Mouse (Mus musculus) liver, embryonic 13.5 days (tissue): Measurements from ENCODE around the gene Ubxn10. TPM values are rescaled to one million over a fixed set of nuclear protein-coding genes. Genes with fewer than 3 reads are reported as not detected.

ENCODE experiments used
- ATAC-seq: fragments of 200-750 bp; cut with Nextera tagmentation; 2 replicates; pipeline ENCODE4 v1.8.0; 2017; ENCODE audit warnings: low read depth, mild to moderate bottlenecking, moderate number of reproducible peaks, moderate library complexity
- DNase-seq: peaks from one replicate; pipeline ENCODE4 v3.0.0; 2022
- H3K27ac ChIP-seq: fragments of 300-500 bp; sonication (generic); 2 replicates; pipeline ENCODE4 v1.5.1; 2015; ENCODE audit warnings: moderate library complexity, mild to moderate bottlenecking, inconsistent platforms
- H3K27me3 ChIP-seq: fragments of 300-500 bp; sonication (generic); 2 replicates; pipeline ENCODE4 v1.6.1; 2015; ENCODE audit warnings: mild to moderate bottlenecking, inconsistent platforms
- H3K36me3 ChIP-seq: fragments of 300-500 bp; sonication (generic); 2 replicates; pipeline ENCODE4 v1.6.1; 2015; ENCODE audit warnings: mild to moderate bottlenecking, inconsistent platforms
- H3K4me1 ChIP-seq: fragments of 300-500 bp; sonication (generic); replicated peaks from 2 replicates; pipeline ENCODE4 v1.6.1; 2015; ENCODE audit warnings: inconsistent platforms
- H3K4me2 ChIP-seq: fragments of 300-500 bp; sonication (generic); 2 replicates; pipeline ENCODE4 v1.6.1; 2015; ENCODE audit warnings: inconsistent platforms, mild to moderate bottlenecking, moderate library complexity
- H3K4me3 ChIP-seq: fragments of 300-500 bp; sonication (generic); replicated peaks from 2 replicates; pipeline ENCODE4 v1.5.1; 2015; ENCODE audit warnings: mild to moderate bottlenecking, inconsistent platforms
- H3K9ac ChIP-seq: fragments of 300-500 bp; sonication (generic); 2 replicates; pipeline ENCODE4 v1.6.1; 2015; ENCODE audit warnings: mild to moderate bottlenecking, inconsistent platforms
- H3K9me3 ChIP-seq: fragments of 300-500 bp; sonication (generic); replicated peaks from 2 replicates; pipeline ENCODE4 v1.6.1; 2016; ENCODE audit warnings: inconsistent platforms
- WGBS: fragments of 180-500 bp; shearing (Covaris S2); methylation state at CpG from one replicate; pipeline ENCODE4 v1.1.7; 2015; ENCODE audit not compliant: insufficient replicate concordance; 5-methylcytosine and 5-hydroxymethylcytosine counted together
- polyA plus RNA-seq: library from polyadenylated mRNA; unstranded; fragments of >200 nt; fragmentation: Nextera tagmentation; extraction: Ambion mirVana; gene quantifications from 2 replicates; pipeline ENCODE4 v1.2.1, GENCODE M21; 2015

Ubxn10 gene
- polyA plus RNA-seq, 1 experiment from 2014 or later = 0.07 TPM

DNA sequence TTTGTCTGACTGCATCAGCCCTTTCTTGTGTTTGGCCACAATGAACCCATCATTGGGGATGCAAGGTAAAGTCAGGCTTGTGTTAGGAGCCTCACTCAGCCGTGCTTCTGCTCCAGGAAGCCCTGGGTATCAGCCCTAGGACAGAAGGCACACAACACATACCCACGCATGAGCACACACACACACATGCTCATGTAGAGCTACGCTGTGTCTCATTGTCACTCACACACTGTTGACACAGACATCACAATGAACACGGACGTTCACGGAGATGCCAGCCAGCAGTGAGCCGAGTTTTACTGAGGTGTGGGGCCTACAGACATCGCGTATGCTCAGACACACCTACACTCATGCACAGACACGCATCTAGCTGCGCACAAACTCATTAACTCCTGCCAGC lies 19.0 kb upstream of the Ubxn10 start:
- no peaks in the 10 kb centered on the region for H3K4me1 ChIP-seq
- no peak for DNase-seq
- no peaks in the 10 kb centered on the region for H3K9me3 ChIP-seq
- no peak overlapping the region for H3K4me3 ChIP-seq
- no peak for ATAC-seq
- WGBS = 72% methylated on average over 11 of the region's 11 CpGs
- H3K4me2 ChIP-seq = no peak overlapping the region
- H3K9ac ChIP-seq = no peak overlapping the region
- no peak overlapping the region for H3K27ac ChIP-seq
- no peaks in the 10 kb centered on the region for H3K27me3 ChIP-seq
- no peaks in the 10 kb centered on the region for H3K36me3 ChIP-seq

- 63% methylated on average over 4 of the region's 4 CpGs for WGBS
- H3K4me1 ChIP-seq = no peaks in the 10 kb centered on the region
- H3K9me3 ChIP-seq = no peaks in the 10 kb centered on the region
- no peak overlapping the region for H3K9ac ChIP-seq
- ATAC-seq (no peak), DNase-seq (no peak)
- no peaks in the 10 kb centered on the region for H3K36me3 ChIP-seq
- no peak overlapping the region for H3K4me3 ChIP-seq
- H3K27me3 ChIP-seq = no peaks in the 10 kb centered on the region
- no peak overlapping the region for H3K4me2 ChIP-seq
- no peak overlapping the region for H3K27ac ChIP-seq
Measured at GRCm38 (mm10) chr4:138755439-138755838, 18.5 kb upstream of the Ubxn10 start.

- Histone ChIP-seq H3K27me3 (no peaks in the 10 kb centered on the region), H3K9ac (no peak overlapping the region), H3K27ac (no peak overlapping the region), H3K4me1 (no peaks in the 10 kb centered on the region), H3K36me3 (no peaks in the 10 kb centered on the region), H3K4me3 (no peak overlapping the region), H3K9me3 (no peaks in the 10 kb centered on the region), H3K4me2 (no peak overlapping the region)
- ATAC-seq = no peak
- WGBS = 57% methylated on average over 9 of the region's 9 CpGs
- DNase-seq = no peak
Measured at GRCm38 (mm10) chr4:138754432-138754831, 17.5 kb upstream of the Ubxn10 start.

DNA sequence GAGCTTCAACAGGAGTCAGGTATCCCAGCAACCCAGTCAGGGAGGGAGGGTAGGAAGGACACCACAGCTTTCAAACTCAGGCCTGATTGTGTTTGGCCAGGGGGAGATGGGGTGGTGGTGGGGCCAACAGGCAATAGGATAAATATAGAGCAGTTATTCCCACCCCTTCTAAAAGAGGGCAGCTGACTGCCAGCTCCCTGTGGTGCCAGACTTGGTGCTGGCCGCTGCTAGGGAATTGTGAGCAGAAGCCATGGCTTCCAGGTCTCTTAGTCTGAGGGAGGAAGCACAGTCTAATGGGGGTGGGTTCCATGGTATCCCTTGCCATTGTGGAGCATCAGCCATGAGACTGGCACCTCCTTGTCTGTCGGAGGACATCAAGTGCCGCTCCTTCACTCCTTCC lies 16.6 kb upstream of the Ubxn10 start:
- no peak overlapping the region for H3K27ac ChIP-seq
- H3K4me3 ChIP-seq = no peak overlapping the region
- H3K36me3 ChIP-seq = no peaks in the 10 kb centered on the region
- no peak overlapping the region for H3K9ac ChIP-seq
- ATAC-seq (no peak), DNase-seq (no peak)
- no peaks in the 10 kb centered on the region for H3K4me1 ChIP-seq
- no peaks in the 10 kb centered on the region for H3K27me3 ChIP-seq
- no peak overlapping the region for H3K4me2 ChIP-seq
- WGBS = 59% methylated on average over 3 of the region's 3 CpGs
- no peaks in the 10 kb centered on the region for H3K9me3 ChIP-seq

GRCm38 (mm10) chr4:138752603-138753002 lies 15.6 kb upstream of the Ubxn10 start:
- no peak for DNase-seq
- no peak overlapping the region for H3K4me2 ChIP-seq
- H3K9me3 ChIP-seq = no peaks in the 10 kb centered on the region
- ATAC-seq = no peak
- 80% methylated on average over 6 of the region's 6 CpGs for WGBS
- H3K4me3 ChIP-seq = no peak overlapping the region
- 0 out of 2 replicates have a peak, but pooled peaks cover 3% of the 10 kb centered on the region for H3K27me3 ChIP-seq
- H3K36me3 ChIP-seq = no peaks in the 10 kb centered on the region
- no peaks in the 10 kb centered on the region for H3K4me1 ChIP-seq
- H3K9ac ChIP-seq = no peak overlapping the region
- no peak overlapping the region for H3K27ac ChIP-seq

- no peak for ATAC-seq
- H3K4me1 ChIP-seq = no peaks in the 10 kb centered on the region
Measured at GRCm38 (mm10) chr4:138748369-138749072, 11.6 kb upstream of the Ubxn10 start.

GRCm38 (mm10) chr4:138747851-138748250 lies 10.9 kb upstream of the Ubxn10 start:
- Histone ChIP-seq H3K4me3 (no peak overlapping the region), H3K27ac (no peak overlapping the region), H3K9ac (no peak overlapping the region), H3K36me3 (no peaks in the 10 kb centered on the region), H3K27me3 (peaks cover 6% of the 10 kb centered on the region; the same call in 1 of the 2 replicates), H3K9me3 (no peaks in the 10 kb centered on the region), H3K4me2 (no peak overlapping the region), H3K4me1 (no peaks in the 10 kb centered on the region)
- ATAC-seq = no peak
- no peak for DNase-seq
- 52% methylated on average over 10 of the region's 10 CpGs for WGBS

More at GRCm38 (mm10) chr4:138748369-138749072, 11.6 kb upstream of the Ubxn10 start:
- DNase-seq = no peak
- Histone ChIP-seq H3K36me3 (no peaks in the 10 kb centered on the region), H3K4me2 (no peak overlapping the region), H3K9ac (no peak overlapping the region), H3K27ac (no peak overlapping the region), H3K9me3 (no peaks in the 10 kb centered on the region), H3K27me3 (peaks cover 6% of the 10 kb centered on the region; the same call in 1 of the 2 replicates), H3K4me3 (no peak overlapping the region)
- 39% methylated on average over 8 of the region's 8 CpGs for WGBS

DNA sequence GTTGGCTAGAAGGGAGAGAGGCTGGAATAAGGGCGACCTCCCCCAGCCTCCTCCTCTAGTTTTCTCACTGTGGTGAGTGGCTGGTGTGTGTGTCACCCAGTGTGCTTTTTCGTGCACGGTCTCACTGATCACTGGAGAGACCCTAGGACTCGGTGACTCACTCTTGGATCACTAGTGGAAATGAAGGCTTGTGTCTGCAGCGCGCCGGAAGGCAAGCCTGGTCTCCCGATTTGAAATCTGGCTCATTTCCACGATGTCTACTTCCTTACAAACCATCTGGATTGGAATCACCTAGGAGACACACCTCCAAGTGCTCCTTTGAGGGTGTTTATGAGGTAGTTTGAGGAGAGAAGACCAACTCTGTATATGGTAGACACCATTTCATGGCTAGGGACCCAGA lies 9.9 kb upstream of the Ubxn10 start:
- no peaks in the 10 kb centered on the region for H3K9me3 ChIP-seq
- H3K27ac ChIP-seq = no peak overlapping the region
- DNase-seq = no peak
- no peaks in the 10 kb centered on the region for H3K36me3 ChIP-seq
- H3K27me3 ChIP-seq = peaks cover 6% of the 10 kb centered on the region; the same call in 1 of the 2 replicates
- no peak overlapping the region for H3K9ac ChIP-seq
- H3K4me2 ChIP-seq = no peak overlapping the region
- H3K4me3 ChIP-seq = no peak overlapping the region
- no peaks in the 10 kb centered on the region for H3K4me1 ChIP-seq
- ATAC-seq = no peak
- WGBS = 70% methylated on average over 9 of the region's 9 CpGs

GRCm38 (mm10) chr4:138745884-138746283 lies 8.9 kb upstream of the Ubxn10 start:
- Histone ChIP-seq H3K4me3 (no peak overlapping the region), H3K27me3 (peaks cover 6% of the 10 kb centered on the region; the same call in 1 of the 2 replicates), H3K9me3 (no peaks in the 10 kb centered on the region), H3K27ac (no peak overlapping the region), H3K36me3 (no peaks in the 10 kb centered on the region), H3K4me2 (no peak overlapping the region), H3K4me1 (no peaks in the 10 kb centered on the region), H3K9ac (no peak overlapping the region)
- ATAC-seq (no peak), DNase-seq (no peak)
- 48% methylated on average over 4 of the region's 4 CpGs for WGBS

DNA sequence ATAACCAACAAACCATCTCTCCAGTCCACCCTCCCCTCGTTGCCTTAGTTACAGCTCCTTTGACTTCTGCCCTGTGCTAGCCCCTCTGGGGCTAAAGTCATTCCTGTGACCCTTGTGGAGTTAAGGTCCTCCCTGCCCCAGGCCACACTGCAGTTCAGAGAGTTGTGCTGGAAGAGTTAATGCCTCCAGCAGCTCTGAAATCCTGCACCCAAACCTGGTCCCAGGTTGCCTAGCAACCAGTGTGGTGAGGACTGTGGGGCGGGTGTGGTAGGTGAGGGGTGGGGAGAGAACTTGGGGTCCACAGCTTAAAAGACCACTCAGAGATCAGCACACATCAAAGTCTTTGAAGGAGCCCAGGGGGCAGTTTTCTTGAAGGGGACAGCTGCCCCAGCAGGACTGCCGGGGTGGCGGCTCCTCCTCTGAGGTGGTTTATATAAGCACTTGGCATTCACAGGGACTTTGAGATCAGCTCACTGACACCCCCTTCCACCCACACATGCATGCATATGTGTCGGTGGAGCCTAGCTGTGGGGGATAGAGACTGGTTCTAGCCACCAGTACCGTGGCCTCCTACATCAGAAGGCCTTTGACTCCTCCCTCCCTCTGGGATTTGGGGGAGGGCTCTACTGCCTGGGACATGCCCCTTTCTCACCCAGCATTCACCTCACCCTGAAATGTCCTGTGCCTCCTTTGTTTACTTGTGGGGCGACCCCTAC lies 2.3 kb upstream of the Ubxn10 start:
- ATAC-seq (no peak), DNase-seq (no peak)
- H3K27ac ChIP-seq = no peak overlapping the region
- no peak overlapping the region for H3K9ac ChIP-seq
- no peaks in the 10 kb centered on the region for H3K4me1 ChIP-seq
- H3K9me3 ChIP-seq = no peaks in the 10 kb centered on the region
- H3K36me3 ChIP-seq = no peaks in the 10 kb centered on the region
- 24% methylated on average over 7 of the region's 7 CpGs for WGBS
- peaks cover 3% of the 10 kb centered on the region; the same call in 1 of the 2 replicates for H3K27me3 ChIP-seq
- no peak overlapping the region for H3K4me3 ChIP-seq
- no peak overlapping the region for H3K4me2 ChIP-seq

DNA sequence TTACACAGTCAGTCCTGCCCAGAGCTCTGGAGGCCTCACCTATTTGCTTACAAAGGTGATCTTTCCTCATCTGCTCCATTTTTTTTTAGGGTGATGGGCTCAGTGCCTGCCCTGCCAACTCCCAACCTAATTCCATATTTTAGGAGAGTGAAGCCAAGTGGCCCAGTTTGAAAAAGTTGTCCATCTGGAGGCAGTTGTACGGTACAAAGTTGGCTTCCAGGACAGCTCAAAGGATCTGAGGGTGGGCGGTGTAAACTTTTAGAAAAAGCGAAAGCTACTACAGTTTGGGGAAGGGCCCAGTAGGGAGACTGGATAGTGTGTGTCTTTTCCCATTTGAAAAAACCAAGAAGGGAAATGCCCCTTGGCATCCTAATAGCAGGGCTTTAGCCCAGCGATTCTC lies 2.1 kb downstream of the Ubxn10 start:
- 76% methylated on average over 4 of the region's 4 CpGs for WGBS
- Histone ChIP-seq H3K9ac (no peak overlapping the region), H3K4me3 (no peak overlapping the region), H3K4me1 (no peaks in the 10 kb centered on the region), H3K27ac (no peak overlapping the region), H3K9me3 (no peaks in the 10 kb centered on the region), H3K36me3 (no peaks in the 10 kb centered on the region), H3K4me2 (no peak overlapping the region), H3K27me3 (no peaks in the 10 kb centered on the region)
- DNase-seq (no peak), ATAC-seq (no peak)

DNA sequence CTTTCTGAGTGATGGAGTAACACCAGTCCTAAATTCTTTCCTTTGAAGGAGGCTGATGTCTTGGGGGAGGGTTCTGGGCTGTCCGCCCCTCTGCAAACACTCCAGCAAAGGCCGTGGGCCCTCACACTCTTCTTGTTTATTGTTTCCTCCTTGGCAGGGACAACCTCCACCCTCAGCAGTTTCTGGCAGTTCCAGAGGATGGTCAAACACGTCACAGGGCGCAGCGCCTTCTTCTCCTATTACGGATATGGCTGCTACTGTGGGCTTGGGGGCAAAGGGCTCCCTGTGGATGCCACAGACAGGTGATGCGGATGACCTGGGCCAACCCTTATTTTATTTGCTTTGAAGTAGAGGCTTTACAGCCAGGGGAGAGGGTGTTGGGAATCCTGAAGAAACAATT lies 2.9 kb downstream of the Ubxn10 start:
- no peak for ATAC-seq
- H3K4me1 ChIP-seq = no peaks in the 10 kb centered on the region
- H3K4me3 ChIP-seq = no peak overlapping the region
- H3K4me2 ChIP-seq = no peak overlapping the region
- 64% methylated on average over 7 of the region's 7 CpGs for WGBS
- no peaks in the 10 kb centered on the region for H3K9me3 ChIP-seq
- no peak for DNase-seq
- H3K36me3 ChIP-seq = no peaks in the 10 kb centered on the region
- H3K27me3 ChIP-seq = no peaks in the 10 kb centered on the region
- no peak overlapping the region for H3K27ac ChIP-seq
- H3K9ac ChIP-seq = no peak overlapping the region
